Mouse (Mus musculus) brain, embryonic 18.5 days (tissue): ENCODE measurements around the gene Uspl1.

ENCODE experiments used
- DNase-seq: peaks from one replicate; pipeline ENCODE4 v3.0.0-alpha.2; 2012; ENCODE audit warnings: low read depth, low spot score

Uspl1 gene

DNA sequence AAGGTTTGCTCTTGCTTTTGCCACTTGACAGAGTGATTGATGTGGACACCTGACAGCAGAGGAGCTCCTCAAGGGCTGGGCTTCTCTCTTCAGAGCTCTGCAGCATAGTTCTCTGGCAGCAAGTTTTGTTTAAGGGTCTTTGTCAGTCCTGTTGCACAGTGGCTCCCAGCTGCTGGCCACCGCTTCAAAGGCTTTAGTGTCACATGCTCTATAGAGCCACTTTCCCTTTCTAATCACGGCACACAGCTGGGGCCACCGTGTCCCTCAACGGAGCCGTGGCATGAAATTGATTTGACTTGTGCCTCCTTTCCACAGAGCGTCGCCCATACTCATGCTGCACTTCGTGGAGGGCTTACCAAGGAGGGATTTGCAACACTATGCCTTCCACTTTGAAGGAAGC is 25.2 kb downstream of the Uspl1 start:
- no peak for DNase-seq

DNA sequence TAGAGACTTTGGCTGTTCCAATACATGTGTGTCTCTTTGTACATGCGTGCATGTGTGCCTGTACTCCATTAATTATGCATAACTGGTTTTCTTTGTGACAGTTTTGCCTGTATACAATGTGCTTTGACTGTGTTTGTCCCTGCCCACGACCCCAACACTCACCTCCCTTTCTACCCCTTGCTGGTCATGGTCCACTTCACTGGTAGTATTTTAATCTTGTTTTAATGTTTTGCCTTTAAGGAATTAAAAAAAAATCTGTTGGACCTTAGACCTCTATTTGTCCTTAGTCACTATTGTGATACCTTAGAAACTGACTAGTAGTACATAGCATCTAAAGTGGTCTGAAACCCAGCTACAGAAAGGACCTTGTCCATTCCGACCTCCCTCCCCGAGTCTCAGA is 26.9 kb downstream of the Uspl1 start:
- no peak for DNase-seq

DNA sequence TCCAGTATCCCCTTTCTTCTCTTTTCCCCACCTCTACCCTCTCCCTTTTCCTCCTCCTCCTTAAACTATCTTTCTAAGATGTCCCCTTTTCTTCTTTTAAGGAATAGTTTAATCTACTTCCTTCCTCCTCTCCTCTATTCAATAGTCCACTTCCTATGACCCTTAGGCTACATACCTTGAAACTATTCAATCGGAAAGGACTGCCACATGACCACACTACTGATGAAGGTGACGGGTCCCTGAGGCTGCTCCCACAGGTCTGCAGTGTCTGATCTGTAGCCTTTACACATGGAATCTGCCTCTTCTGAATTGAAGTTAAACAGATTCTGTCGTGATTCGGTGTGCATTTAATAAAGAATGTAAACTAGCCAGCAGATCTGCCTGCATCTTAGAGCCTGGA is 28.7 kb downstream of the Uspl1 start:
- DNase-seq, result no peak

DNA sequence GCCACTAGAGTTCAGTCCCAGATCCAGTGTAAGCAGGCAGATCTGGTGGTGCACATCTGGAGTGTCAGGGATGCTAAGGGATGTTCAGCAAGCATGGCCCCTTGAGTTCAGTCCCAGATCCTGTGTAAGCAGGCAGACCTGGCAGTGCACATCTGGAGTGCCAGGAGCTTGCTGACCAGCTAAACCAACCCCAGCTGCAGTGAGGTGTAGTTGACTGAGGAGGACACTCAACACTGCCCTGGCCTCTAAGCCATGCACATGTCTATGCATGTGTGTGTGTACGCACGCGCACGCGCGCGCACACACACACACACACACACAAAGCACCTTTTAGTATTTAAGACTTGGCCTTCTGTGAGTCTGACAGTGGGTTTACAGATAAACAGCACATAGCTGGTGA is 31.4 kb downstream of the Uspl1 start:
- no peak for DNase-seq

DNA sequence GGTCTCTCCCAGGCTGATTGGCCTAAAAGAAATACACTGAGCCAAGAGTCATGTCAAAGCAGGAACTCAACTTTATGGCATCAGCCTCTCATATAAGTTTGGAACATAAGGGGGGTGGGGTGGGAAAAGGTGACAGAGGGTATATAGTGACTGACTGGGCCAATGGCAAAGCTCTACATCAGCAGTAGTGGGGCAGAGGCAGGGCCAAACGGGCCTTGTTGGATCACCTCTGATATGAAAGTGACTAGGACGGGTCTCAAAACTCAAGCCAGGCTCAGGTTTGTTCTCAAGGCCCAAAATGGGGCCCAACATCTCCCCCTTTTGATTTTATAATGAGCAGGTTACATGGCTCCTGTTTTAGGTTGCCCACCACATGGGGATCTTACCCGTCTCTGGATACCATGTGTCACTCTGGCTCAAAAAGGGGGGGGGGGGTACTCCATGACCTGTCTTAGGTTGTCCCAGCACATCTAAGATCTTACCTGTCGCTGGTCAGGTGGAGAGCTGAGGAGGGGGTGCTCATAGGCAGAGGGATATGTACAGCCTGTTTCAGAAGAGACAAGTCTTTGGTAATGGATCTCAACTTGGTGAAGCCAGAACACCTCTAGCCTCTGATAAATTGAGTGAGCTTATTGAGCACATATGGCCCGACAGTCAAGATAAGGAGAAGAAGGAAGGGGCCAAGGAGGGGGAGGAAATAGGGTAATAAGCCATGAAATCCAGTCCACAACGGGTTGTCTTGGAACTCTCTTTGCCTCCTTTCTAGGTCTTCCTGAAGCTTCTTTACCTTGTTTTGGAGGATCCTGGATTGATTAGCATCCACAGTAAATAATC is 33.6 kb downstream of the Uspl1 start:
- DNase-seq, result no peak

DNA sequence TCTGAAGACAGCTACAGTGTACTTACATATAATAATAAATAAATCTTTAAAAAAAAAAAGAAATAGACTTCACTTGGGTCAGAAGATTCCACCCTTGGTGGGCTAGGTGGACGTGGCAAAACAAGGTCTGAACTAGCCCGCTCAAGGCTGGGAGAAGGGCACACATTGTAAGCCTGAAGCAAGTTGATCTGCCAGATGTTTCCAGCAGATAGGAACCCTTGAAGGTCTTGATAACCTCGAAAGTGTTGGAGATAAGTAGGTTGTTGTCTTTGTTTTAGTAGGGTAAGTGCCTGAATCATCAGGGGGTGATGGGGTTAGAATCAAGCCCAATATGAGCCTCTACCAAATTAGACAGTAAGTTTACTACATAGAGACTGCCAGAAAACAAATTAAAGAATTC is 35.3 kb downstream of the Uspl1 start:
- no peak for DNase-seq

DNA sequence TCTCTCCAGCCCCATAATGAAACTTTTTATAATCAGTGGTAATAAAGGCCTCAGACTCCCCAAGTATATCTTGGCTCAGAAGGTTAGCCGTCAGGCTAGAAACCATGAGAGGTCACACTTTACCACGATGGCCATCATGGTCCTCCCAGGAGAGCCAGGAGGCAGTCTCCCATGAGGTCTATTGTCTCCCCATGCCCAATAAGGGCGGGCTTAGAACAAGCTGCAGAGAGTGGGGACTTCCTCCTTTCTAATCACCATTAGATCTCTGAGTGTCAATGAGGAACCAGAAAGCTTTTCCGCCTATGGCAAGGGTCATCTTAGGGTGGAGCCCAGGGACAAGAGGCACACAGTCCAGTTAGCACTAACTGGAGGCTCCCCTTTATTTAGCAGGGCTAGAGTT is 37.2 kb downstream of the Uspl1 start:
- no peak for DNase-seq

DNA sequence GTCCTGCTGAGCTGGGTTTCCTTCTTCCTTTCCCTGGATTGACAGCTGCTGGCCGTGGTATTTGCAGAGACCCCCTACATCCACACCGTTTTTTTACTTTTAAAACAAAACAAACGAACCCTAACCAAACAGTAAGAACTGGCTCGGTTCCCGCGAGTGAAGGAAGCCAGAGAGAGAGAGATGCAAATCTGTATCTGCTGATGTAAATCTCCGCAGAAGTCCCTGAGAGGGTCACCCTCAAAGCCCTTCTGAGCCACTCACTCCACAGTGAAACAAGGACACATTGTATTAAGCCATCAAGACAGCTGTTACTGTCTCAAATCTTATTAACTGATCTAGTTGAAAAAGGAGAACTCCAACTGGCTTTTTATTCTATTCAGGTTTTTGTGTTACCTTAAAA is 40.5 kb downstream of the Uspl1 start:
- DNase-seq, result no peak

DNA sequence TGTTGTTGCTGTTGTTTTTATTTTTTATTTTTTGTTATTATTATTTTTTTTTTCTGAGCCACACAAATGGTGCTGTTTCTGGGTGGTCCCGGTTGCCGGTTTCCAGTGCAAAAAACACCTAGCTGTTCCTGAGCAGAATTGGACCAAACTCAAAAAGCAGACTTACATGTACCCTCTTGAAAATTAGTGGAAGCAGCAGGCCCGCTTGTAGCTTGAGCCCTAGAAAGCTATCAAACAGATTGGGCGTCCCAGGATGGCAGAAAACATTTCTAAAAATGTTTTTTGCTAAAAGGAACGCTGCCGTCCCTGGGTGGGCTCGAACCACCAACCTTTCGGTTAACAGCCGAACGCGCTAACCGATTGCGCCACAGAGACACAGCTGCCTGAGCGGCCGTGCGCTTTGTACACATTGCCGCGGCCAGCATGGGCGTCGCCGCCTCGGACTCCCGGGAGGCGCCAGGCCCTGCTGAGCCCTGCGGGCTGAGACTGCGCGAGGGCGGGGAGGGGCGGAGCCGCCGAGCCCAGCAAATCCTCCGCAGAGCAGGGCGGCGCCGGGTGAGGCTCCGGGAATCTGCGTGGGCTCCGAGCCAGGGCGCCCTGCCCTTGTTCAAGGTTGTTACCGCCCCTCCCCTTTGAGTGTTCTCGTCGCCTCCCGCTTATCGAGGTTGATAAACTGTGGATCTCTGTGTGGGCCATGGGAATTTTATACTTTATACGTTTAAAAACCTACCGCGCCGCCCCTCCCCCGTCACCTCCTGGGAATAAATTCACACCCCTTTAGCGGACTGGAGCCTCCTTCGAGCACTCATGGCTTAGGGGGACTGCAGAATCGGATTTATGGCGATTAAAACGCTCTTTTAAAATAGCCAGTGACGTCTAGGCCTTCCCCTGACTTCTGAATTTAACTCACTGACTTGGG is 44.8 kb downstream of the Uspl1 start:
- DNase-seq, result peak; percentile 79

DNA sequence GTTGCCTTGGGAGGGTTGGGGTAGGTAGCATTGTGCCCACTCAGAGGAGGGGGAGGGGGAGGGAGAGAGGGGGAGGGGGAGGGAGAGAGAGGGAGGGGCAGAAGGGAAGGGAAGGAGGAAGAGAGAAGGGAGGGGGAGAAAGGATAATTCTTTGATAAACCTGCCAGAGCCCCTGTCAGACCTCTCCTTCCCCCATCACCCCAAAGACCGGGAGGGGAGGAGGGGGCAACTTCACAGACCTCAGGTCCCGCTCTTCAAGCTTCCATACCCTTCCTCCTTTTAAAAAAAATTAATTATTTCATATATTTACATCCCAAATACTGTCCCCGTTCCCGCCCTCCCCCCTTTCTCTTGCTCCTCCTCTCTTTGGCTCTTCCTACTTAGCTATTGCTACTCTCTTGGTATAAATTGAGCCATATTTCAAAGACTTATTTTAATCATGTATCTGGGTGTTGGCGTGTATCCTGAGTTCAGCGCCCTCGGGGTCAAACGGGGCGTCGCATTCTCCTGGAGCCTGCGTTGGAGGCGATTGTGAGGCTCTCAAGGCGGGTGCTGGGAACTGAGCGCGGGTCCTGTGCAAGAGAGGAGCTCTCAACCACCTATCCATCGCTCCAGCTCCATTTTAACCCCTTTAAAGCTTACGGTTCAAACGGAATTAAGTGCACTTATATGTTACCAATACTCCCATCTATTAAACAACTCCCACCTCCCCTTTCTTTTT is 45.6 kb downstream of the Uspl1 start:
- DNase-seq, result no peak

DNA sequence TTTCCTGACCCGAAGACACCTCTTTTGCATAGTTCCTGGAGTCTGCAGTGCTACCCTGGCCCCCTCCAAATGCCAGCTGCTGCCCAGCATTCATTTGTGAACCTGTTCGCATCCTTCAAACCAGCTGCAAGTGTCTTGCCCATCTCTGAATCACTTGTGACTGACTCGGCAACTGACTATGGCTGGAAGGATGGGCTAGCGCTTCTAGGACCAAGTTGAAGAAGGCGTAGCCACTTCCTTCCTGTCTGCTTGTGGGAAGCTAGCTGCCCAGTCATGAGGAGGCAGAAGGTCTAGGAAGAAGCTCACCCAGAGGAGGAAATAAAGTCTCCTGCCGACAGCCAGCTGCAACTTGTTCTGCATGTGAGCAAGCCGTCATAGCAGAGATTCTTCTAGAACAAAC is 50.9 kb downstream of the Uspl1 start:
- DNase-seq, result no peak

DNA sequence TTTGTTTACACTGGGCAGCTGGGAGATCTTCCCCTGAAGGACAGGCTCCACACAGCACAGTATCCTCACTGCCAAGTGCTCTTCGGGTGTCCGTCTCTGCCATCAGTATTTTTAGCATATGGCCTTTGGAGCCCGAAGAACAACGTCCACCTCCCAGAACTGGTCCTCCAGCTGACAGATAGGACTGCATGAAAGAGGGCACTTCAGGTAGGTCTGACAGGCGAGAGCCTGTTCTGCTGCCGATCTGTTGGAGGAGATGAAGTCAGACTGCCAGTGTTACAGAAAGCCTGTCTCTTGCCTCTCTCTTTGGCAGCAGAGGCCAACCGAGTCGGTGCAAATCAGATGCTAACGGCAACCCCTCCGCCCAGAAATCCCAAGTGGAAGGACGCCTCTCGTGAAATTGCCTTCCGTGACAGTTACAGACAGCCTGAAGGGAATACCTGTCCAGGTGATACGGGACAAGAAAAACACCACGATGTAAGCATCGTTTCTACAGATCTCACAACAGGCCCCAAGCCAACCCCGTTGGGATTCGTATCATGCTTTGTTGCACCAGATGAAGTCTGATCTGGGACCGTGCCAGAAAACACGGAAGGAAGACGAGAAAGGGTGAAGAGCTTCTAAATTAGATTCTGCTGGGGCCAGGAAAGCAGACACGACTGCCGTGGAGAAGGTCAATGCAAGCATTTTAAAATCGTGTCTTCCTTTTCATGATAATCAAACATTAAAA is 53.2 kb downstream of the Uspl1 start:
- no peak for DNase-seq

DNA sequence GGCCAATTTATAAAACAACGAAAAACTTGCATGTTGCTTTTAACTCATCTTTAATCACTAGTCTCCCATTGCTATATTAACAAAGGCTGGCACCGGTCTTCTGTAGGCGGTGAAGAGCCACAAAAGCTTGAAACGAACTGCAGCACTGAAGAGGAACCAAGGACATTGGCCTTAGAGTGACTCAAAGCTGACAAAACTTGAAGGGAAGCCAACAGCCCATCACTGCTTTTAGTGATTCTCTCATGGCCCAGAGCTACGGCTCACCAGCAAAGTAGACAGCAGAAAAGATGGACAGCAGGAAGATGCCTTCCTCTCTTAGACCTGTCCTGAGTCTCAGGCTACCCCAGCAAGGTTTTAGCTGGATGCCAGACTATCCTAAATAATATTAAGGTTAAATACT is 58.3 kb downstream of the Uspl1 start:
- DNase-seq, result no peak

DNA sequence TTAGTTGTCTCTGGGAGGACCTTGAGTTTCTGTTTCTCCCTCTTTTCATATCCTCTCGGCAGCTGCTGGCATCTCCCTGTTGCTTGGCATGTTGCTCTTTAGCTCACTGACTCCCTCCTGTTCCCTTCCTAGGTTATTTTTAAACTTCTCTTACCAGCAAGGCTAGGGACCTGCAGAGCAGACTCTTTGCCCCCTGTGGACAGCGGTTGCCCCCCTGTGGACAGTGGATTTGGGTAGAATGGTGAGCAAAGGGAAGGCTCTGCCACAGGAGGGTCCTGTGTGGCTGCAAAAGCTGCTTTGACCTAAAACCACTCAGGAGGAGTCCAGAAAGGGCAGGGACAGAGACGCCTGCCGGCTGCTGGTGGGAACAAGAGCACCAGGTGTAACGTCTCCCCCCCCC is 58.9 kb downstream of the Uspl1 start:
- DNase-seq, result no peak

DNA sequence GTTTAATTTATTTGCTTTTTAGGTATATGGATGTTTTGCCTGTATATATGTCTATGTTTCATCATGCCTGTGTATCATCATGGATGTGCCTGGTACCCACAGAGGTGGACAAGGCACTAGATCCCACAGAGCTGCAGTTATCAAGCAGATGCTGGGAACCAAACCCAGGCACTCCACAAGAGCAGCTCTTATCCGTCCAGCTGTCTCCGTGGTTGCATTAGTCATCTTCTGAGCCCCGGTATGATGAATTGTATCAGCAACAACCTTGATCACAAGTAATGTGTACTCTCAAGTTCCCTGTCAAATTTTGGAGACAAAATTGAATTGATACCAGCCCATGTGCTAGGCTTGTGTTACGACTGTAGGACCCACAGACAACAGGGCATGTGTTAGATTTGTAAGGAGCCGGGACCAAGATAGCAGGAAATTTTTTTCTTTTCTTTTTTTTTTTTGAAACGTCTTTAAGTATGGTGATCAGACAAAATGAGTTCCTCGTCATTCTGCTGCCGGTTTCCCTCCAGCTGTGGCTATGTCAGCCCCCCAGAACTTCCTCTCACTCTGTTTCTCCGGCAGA is 61.3 kb downstream of the Uspl1 start:
- no peak for DNase-seq

DNA sequence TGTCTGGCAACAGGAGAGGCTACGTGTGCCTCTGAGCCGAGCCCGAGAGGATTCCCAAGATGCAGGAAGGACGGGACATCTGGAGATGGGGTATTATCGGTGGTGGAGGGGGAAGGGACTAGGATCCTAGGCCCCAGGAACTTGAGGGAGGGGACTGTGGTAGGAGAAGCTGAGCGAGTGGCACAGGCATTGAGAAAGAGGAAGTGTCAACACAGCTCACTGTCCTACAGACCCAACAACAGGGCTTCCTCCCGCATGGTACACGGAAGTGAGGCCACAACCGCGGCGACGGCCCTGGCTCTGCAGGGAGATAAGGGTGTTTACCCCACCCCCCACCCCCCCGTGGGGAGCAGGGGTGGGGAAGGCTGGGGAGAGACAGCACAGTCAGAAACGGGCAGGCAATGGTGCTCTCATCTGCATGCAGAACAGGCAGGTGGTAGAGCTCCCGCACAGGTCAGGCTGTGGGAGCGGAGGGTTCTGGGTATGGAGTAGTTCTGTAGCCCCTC is 61.9 kb downstream of the Uspl1 start:
- no peak for DNase-seq

DNA sequence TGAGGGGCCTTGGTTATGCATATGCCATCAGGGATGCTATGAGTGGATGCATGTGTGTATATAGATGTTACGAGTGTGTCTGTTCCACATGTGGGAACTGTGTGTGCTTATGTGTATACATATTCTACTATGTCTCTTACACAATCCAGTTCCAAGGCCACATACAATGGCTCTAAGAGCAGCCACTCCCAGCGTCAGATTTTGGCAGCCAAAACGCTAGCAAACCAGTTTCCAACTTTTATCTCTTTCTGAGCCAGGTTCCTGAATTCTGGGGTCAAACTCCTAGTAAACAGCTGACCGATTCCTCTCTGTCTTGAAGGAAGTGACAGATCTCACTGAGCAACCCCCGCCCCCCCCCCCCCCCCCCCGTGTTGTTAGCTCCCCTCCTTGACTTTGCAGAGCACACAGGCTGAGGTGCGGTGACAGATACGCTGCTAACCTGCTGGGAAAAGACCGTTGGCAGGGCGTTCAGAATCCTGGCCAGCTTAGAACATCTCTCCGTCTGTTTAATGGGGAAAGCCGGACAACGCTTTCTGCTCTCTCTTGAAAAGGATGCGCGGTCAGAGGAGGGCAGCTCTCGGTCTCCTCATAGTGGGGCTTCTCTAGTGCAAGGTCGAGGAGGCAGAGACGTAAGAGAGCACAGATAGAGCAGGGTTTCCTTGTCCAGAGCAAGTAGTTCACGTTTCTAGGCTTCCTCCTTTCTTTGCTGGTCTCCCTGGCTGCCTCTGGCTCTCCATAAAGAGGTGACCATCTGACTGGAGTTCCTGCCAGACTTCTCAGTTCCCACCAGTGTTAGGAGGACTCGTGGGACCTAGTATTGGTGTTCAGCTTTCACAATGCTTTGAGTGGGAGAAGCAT is 63.1 kb downstream of the Uspl1 start:
- DNase-seq, result no peak

DNA sequence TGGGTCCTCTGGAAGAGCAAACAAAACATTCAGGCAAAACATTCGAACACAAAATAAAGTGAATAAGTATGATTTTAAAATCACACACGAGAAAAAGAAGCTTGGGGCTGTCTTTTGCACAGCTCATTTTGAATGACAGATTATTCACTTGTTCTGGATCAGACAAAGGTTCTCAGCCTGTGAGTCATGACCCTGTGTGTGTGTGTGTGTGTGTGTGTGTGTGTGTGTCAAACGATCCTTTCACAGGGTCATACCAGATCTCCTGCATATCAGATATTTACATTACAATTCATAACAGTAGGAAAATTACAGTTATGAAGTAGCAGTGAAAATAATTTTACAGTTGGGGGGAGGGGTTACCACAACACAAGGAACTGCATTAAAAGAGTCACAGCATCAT is 68.2 kb downstream of the Uspl1 start:
- DNase-seq, result no peak

DNA sequence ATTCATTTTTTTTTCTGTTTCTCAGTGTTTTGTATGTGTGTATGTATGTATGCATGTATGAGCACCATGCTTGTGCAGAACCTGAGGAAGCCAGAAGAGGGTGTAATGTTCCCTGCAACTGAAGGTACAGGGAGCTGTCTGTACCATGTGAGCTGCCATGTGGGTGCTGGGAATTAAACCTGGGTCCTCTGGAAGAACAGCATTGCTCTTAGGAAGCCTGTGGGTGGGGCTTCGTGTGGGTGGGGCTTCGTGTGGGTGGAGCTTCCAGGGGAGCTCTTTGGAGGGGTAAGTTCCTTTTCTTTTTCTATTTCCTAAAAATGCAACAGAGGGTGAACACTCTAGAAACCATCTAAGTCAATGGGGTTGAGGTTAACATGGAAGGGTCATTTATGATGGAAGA is 69.3 kb downstream of the Uspl1 start:
- no peak for DNase-seq

DNA sequence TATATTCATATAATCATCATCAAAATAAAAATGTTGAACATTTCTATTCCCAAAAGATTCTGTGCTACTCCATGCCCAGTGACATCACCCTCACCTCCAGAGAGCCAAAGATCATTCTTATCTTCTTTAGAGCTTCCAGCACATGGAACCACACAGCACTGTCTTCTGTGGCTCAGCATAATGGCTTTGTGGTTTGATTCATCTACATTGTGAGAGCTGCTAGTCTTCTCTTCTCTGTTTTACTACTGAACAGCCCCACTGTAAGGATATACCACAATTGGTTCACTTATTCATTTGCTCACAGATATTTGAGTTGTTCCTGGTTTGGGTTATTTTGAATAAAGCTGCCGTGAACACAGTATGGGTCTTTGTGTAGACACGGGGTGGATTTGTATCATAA is 71.4 kb downstream of the Uspl1 start:
- DNase-seq, result no peak
